Mouse (Mus musculus) gastrocnemius, postnatal 25 days (tissue): ENCODE results near the gene Sh3d21. TPM values are rescaled to one million over a fixed set of nuclear protein-coding genes. Genes with fewer than 3 reads are reported as not detected.

Experiments
- DNase-seq: peaks from one replicate; pipeline ENCODE4 v3.0.0; 2022
- total RNA-seq, 2 experiments: library from RNA; stranded (reverse); gene quantifications; 1 replicate in 1 of 2; 2 replicates in 1 of 2; pipeline ENCODE4 v1.2.3; 2021

Sh3d21 gene
- total RNA-seq, 2 experiments from 2014 or later = 0.94 to 1.3 TPM

- DNase-seq = no peak
Observed at GRCm38 (mm10) chr4:126145396-126145795, 17.9 kb downstream of the Sh3d21 start.

DNA sequence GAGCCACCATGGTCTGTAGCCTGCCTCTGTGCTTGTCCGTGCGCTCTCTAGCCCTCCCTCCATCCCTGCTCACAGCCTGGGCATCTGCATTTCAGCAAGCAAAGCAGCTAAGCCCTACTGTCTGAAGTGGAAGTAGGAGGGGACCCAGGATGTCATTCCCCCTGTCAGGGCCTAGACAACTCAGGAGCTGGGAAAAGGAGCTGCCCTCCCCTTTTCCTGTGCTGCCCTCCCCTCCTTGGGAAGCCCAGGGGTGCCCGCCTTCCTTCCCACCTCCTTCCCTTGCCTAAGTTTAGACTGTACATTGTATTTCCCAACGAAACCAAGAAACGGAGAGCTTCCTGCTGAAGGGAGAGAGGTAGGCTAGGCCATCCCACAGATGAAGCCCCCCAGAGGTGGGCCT is 22.3 kb downstream of the Sh3d21 start:
- no peak for DNase-seq

- DNase-seq = no peak
Observed at GRCm38 (mm10) chr4:126137773-126138172, 25.5 kb downstream of the Sh3d21 start.

DNA sequence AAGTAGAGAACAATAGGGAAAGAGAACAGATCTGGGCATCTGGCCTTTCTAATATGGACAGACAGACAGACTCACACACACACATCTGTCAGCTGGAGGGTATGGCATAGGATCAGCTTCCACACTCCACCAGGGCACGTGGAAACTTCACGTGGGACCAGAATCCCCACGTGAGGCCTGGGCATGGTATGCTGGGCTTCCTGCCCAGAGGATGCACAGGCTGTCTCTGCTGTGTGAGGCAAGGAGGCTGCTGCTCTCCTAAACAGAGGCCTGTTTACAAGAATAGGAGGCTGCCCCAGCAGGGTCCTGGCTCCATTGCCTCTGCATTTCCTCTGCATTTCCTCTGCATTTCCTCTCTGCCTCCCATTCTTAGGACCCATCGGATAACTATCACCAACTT is 28.7 kb downstream of the Sh3d21 start:
- DNase-seq = no peak

DNA sequence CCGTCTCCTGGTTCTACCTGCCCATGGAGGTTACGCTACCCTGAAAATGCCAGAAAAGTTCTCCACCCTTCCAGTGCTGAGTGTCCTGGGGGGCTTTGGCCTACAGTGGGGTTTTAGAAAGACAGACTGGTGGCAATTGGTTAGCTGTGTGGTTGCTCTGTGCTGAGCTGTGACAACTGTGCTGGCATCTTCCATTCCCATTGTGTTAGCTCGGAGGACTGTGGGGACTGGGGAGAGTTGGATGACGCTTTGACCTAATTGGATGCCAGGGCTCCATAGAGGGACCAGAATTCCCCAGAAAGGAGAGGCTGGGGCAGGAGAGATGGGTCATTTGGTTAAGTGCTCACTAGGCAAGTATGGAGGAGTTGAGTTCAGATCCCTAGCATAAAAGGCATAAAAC is 29.1 kb downstream of the Sh3d21 start:
- no peak for DNase-seq

- DNase-seq = no peak
Observed at GRCm38 (mm10) chr4:126132636-126133264, 30.5 kb downstream of the Sh3d21 start.

DNA sequence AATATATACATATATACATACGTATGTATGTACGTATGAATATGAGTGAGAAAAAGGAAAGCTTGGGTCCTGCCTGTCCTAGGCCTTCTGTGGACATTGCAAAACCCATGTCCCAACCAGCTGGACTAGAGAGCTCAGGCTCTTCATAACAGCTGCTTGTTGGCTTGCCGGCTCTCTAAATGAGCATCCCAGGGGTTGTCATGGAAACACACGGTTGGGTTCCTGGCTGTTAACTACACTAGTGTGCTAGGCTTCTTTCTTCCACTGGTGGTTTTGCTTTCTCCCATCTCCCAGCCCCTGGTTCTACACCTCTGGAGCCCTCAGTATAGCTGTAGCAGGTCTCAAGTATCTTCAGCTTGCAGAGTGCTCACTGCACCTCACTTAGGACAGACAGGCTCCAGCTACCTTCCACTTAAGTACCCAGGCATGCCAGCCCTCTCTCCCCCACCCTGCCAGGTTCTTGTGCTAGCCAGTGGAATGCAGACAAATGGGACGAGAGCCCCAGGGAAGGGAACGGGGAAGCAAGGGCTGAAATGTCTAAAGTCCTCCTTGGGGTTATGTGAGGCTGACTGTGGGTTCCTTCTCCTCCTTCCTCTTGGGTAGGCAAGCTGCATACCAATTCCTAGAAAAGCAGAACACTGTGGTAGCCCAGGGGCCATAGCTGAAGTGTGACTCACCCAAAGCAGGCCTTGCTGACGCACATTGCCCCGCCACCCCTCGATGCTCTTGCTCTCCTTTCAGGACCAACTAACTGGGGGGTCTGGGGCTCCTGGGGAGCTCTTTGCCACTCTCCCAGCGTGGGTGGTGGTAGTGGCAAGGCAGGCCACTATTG is 31.8 kb downstream of the Sh3d21 start:
- peak; percentile 41 for DNase-seq

- no peak for DNase-seq
Observed at GRCm38 (mm10) chr4:126130502-126130901, 32.8 kb downstream of the Sh3d21 start.

DNA sequence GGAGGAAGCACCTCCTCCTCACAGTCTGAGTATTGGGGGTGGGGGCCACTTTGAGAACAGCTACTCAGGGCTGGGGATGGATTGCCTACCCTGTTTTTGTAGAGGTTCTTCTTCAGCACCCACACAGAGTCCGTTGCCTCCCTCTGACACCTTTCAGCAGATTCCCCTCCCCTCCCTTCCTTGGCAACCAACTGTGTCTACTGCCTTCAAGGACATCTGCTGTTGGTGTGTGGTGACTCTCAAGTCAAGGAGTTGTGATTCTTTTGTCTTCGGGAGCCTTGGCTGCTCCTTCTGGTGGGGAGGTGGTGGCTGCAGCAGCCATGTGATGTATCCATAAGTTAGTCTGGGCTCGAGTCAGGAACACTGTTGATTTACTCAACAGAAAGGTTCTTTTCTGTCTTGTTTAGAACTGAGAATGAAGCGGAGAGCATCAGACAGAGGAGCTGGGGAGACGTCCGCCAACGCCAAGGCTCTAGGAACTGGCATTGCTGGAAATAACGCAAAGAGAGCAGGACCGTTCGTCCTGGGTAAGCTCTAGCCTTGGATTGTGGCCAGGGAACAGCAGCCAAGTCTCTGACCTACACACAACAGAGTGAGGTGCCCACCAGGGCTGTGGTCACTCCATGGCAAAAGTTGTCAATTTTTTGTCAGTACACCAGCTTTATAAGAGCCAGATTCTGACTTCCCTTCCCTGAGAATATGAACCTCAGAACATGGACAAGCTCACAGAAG is 39.8 kb downstream of the Sh3d21 start:
- DNase-seq = no peak

DNA sequence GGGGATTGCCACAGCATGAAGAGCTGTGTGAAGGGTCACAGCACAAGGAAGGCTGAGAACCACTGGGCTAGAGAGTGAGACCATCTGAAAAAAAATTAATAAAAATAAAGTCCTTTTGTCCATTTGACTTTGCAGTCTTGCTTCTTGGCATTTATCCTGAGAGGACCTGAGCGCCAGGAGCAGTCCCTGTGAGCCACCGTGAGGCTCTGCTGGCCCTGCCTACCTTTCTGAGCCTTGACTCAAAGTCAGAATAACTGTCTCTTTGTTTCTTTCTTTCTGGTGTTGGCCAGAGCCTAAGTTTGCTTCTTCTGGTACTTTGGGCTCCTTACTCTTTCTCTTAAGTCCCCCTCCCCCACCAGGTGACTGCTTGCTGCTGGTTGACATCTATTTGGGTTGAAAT is 42.8 kb downstream of the Sh3d21 start:
- no peak for DNase-seq

DNA sequence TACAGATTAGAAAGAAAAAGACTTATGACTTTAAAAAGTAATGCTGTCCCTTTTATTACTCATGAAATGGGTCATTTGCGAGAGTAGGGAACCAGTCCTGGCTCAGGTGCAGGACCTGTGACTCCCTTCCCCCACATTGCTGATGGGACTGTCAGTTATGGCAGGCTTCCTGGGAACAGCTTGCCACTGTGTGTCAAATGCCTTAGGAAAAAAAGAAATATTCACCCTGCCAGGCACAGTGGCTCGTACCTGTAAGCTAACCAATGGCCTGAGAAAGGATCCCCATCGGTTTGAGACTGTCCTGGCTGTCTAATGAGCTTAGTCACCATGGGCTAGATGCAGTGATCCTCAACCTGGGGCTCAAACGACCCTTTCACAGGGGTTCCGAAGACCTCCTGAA is 43.2 kb downstream of the Sh3d21 start:
- no peak for DNase-seq

DNA sequence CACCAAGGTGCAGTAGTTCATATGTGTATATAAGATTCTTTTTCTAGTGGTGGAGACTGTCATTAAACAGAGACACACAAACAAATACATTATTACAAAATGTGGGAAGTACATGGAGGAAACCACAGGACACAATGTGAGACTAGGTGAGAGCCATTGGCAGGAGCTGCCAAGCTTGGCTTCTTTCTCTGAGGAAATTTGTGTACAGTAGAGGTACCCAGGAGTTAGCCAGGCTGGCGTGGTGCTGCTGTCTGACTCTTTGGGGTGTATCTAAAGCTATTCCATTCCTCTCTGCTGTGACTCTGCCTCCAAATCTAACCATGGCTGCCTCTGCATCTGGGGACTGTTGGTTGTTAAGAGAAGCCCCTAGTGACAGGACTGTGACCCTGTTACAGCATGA is 44.2 kb downstream of the Sh3d21 start:
- no peak for DNase-seq

DNA sequence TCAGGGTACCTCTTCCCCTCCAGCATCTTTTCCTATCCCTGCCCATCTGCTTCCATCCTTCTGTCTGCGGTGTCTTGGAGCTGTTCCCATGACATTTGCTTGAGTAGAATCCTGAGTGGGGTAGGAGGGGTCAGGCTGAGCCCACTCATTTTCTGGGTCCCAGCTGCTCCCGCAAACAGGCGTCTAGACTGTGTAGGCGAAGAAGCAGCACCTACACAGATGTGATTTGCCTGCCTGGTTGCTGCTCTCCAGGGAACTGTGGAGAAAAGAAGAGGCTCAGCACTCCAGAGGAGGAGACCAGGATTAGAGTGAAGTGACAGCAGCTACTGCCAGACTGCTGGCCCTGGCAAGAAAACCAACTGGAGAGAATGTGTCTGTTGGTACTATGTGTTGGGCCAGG is 44.6 kb downstream of the Sh3d21 start:
- no peak for DNase-seq

- DNase-seq = no peak
Observed at GRCm38 (mm10) chr4:126117116-126117515, 46.2 kb downstream of the Sh3d21 start.

DNA sequence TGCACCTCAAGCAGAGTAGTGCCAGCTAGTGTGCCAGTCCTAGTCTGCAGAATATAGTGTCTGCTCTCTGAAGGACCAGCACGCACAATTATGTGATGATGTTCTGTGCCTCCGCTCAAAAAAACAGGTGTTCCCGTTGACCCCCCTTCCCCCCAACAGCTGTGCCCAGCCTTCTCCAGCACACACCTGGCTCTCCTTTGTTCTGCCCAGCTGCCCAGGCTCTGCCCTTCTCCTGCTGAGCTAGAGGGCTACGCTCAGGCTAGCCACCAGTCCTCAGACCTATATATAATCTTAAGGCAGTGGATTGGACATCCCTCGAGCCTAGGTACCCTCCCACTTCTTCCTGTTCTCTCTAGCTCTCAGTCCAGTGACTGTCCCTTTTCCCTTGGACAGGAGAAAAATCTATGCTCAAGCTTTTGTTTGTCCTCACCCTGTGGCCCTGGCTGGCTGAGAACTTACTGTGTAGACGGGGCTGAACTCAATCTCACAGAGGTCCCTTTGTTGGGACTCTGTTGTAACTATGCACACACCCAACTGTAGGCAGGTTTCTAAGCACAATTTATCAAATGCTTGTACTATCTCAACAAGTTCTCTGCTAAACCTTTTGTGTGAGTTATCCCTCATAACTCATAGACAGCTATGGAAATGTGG is 47.3 kb downstream of the Sh3d21 start:
- no peak for DNase-seq

DNA sequence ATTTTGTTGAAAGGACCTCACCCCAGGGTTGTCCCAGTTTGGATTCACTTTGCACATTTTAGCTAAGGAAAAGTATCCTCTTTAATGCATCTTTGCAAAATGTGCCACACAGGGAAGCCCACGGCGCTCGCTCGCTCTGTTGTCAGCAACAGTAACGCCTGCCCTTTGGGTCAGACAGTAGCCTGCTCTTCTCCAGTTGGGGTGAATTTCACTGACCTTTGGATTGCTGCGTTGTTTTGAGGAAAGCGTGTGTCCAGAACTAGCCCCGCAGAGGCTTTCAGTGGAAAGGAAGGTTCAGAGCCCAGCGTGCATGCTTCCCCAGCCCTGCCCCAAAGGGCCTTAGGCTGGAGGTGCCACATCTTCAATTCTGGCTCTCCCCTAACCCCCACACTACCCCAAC is 47.9 kb downstream of the Sh3d21 start:
- DNase-seq = no peak

DNA sequence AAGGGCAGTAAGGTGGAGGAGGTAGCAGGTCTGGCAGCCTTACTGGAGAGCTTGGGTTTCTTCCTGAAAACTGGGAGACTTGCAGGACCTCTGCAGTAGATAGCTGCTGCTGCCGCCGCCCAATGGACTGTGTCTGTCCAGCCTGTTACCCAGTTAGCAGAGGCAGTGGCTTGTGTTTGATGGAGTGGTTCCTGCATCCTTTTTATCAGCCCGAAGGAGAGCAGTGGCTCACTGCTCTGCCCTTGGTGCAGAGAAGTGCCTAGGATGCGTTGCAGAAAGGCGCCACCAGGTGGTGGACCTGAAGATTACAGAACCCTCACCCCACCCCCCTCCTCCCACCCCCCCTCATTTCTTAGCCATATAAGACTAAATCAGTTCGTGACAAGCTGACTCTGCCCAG is 49.3 kb downstream of the Sh3d21 start:
- DNase-seq = peak; percentile 56

DNA sequence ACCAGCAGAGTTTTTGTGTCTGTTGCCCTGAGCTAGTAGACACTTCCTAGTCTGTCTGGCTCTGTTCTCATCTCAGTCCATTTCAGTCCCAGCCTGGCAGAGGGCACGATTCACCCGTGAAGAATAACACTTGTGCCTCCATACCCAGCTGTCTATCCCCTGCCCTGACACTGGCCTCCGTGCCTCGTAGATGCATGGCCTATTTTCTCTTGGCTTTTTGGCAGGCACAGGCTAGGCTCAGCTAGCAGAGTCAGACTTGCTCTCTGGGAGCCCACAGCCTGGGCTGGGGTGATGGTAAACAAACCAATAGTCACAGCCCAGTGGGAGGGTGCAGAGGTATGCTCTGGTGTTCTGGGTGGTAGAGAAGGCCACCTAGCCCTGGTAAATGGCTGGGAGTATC is 50.0 kb downstream of the Sh3d21 start:
- peak; percentile 66 for DNase-seq

- no peak for DNase-seq
Observed at GRCm38 (mm10) chr4:126111153-126111549, 52.1 kb downstream of the Sh3d21 start.

DNA sequence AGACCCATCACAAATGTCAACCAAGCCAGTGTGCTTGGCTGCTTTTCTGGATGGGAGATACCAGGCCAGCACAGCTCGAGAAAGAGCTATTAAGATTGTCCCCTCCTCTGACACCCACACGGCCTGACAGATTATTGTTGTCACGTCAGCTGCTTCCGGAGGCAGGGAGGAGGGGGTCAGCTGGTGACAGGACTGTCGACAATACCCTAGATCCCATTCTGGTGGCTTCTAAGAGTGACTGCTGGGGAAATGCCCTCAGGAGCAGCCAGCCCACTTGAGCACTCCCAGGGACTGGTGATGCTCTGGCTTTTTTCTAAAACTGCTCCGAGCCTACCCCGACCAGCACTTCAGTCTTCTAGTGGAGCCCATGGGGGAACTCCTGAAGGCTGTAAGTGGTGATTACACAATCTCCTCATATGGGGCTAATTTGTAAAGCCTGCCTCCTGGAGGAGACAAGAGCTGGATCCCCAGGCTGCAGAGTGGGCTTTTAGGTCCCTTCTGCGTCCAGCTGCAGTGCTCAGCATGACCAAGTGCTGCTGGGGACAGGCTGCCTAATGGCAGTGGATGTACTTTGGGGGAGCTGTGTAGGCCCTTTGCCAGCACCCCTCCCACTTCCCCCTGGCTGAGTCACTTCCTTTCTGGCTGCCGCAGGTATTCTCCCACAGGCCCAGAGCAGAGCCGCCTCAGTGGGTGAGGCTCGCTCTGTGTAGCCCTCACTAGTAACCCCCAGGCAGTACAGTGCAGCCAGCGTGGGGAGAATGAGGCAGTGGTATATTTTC is 52.7 kb downstream of the Sh3d21 start:
- peak; percentile 86 for DNase-seq

DNA sequence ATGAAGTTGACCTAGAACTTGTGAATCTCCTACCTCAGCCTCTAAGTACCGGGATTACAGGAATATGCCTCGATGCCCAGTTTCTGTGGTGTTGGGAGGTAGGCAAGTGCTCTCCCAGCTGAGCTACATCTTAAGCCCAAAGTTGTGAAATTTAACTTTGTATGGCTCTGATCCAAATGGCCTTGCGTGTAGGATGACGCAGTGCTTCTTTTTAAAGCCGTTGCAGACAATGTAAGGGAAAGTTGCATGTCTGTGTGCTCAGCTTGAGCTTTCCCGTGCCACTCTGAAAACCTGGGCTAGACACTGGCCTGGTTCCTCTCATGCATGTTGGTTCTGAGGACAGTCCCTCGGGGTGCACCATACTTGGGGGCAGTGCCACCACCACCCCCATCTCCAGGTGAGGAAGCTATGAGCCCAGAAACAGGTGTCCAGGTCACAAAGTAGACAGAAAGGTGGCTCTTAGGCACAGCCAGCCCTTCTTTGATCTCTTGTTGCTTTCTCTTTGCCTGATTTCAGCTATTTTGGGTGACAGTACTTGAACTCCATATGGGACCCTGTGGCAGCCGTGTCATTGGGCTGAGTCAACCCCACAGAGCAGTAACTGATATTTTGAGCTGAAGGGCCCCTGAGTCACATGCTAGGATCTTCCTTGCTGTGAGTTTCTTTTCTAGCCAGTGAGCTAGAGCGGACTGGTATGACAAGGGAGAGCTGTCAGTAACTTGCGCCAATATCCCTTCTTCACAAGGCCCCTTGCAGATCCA is 53.5 kb downstream of the Sh3d21 start:
- DNase-seq = no peak
